Mouse (Mus musculus): ENCODE measurements around the gene Col19a1. TPM values are rescaled to one million over a fixed set of nuclear protein-coding genes. Genes with fewer than 3 reads are reported as not detected.

Gene Col19a1
- polyA plus RNA-seq, 1 experiment from 2014 or later = 0.03 TPM

DNA sequence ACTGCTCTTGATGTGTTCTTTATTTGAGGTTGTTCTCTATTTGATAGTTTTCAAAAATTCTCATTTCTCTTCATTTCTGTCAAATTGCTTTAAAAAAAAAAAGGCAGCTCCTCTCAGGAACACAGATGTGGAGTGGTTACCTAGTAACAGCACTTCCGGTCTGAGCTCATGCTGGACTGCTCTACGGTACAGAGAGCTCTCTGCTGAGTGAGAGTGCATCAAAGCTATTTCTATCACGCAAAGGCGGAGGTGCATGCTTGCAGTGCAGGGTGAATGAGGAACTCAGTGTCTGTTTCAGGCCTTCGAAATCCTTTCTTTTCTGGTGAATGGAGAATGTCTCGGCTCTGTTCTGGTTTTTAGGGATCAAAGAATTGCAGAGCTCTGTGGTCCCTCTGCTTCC lies 368.2 kb downstream of the Col19a1 start:
- 63% methylated on average over 6 of the region's 6 CpGs for WGBS (ENCODE audit: insufficient replicate concordance)
- Histone ChIP-seq H3K27ac (no peak overlapping the region), H3K4me2 (no peak overlapping the region), H3K4me1 (replicated peaks) (no peaks in the 10 kb centered on the region), H3K36me3 (no peaks in the 10 kb centered on the region), H3K4me3 (replicated peaks) (no peak overlapping the region), H3K9ac (no peak overlapping the region), H3K27me3 (no peaks in the 10 kb centered on the region), H3K9me3 (replicated peaks) (no peaks in the 10 kb centered on the region)
- DNase-seq (no peak), ATAC-seq (ENCODE audit: low read depth) (no peak)

Other genes starting within 250 kb of the Col19a1 start
- 13.5 and 15.5 TPM in 2 replicates for gene Lmbrd1, start 91.2 kb upstream of the Col19a1 start, polyA plus RNA-seq (2015; fragmentation: Nextera tagmentation; extraction: Ambion mirVana)